Mouse (Mus musculus) ES-E14 (cell line): ENCODE results near the gene Hoxb4. TPM values are rescaled to one million over a fixed set of nuclear protein-coding genes. Genes with fewer than 3 reads are reported as not detected.

ENCODE experiments used
- DNase-seq: peaks from one replicate; pipeline ENCODE4 v3.0.0-alpha.2; 2013; ENCODE audit warnings: low read depth, low spot score
- H3K27ac ChIP-seq: 2 replicates; pipeline ENCODE4 v1.5.1; 2012; ENCODE audit warnings: low read depth, mild to moderate bottlenecking, low read length, moderate library complexity, mixed read lengths; ENCODE audit not compliant: poor library complexity, insufficient read depth, severe bottlenecking
- H3K36me3 ChIP-seq: 2 replicates; pipeline ENCODE4 v1.6.1; 2012; ENCODE audit warnings: mild to moderate bottlenecking, low read length, moderate library complexity, mixed read lengths; ENCODE audit not compliant: control insufficient read depth, poor library complexity, insufficient read depth, severe bottlenecking
- H3K4me1 ChIP-seq, 2 experiments: fragments of 150-350 bp in 1 of 2; sonication (generic) in 1 of 2; 2 replicates each; pipeline ENCODE4 v1.6.1; 2012; ENCODE audit warnings: low read length in 2 of 2, mild to moderate bottlenecking in 1 of 2, mixed read lengths in 1 of 2; ENCODE audit not compliant: control insufficient read depth in 2 of 2, insufficient read depth in 2 of 2, poor library complexity in 1 of 2
- H3K4me3 ChIP-seq, 2 experiments: fragments of 150-350 bp in 1 of 2; sonication (generic) in 1 of 2; 2 replicates each; pipeline ENCODE4 v1.5.1; 2012; ENCODE audit warnings: low read length in 2 of 2, low read depth in 1 of 2, mild to moderate bottlenecking in 1 of 2, mixed read lengths in 1 of 2; ENCODE audit not compliant: insufficient read depth in 1 of 2, poor library complexity in 1 of 2, severe bottlenecking in 1 of 2
- H3K9ac ChIP-seq: 2 replicates; pipeline ENCODE4 v1.6.1; 2012; ENCODE audit warnings: low read depth, mild to moderate bottlenecking, low read length, mixed read lengths; ENCODE audit not compliant: poor library complexity, insufficient read depth, severe bottlenecking
- H3K9me3 ChIP-seq: fragments of 150-350 bp; sonication (generic); 2 replicates; pipeline ENCODE4 v1.6.1; 2012; ENCODE audit warnings: low read depth, mild to moderate bottlenecking, low read length; ENCODE audit not compliant: control insufficient read depth, insufficient read depth
- CHD2 ChIP-seq: IDR thresholded peaks from 2 replicates; pipeline ENCODE4 v1.6.1; 2014; ENCODE audit warnings: mild to moderate bottlenecking, low read depth, low read length, inconsistent platforms
- HCFC1 ChIP-seq: IDR thresholded peaks from 2 replicates; pipeline ENCODE4 v1.6.1; 2012; ENCODE audit warnings: low read length, inconsistent platforms, borderline replicate concordance; ENCODE audit not compliant: insufficient read depth
- MAFK ChIP-seq: IDR thresholded peaks from 2 replicates; pipeline ENCODE4 v1.6.1; 2014; ENCODE audit warnings: mild to moderate bottlenecking, low read depth, low read length, inconsistent platforms; ENCODE audit not compliant: insufficient read depth
- ZC3H11A ChIP-seq: IDR thresholded peaks from 2 replicates; pipeline ENCODE4 v1.6.1; 2012; ENCODE audit warnings: low read depth, mild to moderate bottlenecking, inconsistent platforms, low read length, borderline replicate concordance
- ZNF384 ChIP-seq: IDR thresholded peaks from 2 replicates; pipeline ENCODE4 v1.6.1; 2012; ENCODE audit warnings: low read depth, low read length, inconsistent platforms
- in situ Hi-C, 2 experiments: fragments of 600-800 bp; cut with MboI; formaldehyde crosslinking; loops; one replicate each; pipeline ENCODE4 v1.15.1; 2025; ENCODE audit warnings: low sequenced_read_pairs in 2 of 2, inconsistent platforms in 1 of 2; ENCODE audit not compliant: unreplicated experiment in 2 of 2
- total RNA-seq: library from RNA; depleted of rRNA; stranded (reverse); fragments of 300-350 nt; gene quantifications from 2 replicates; pipeline ENCODE4 v1.2.3, GENCODE M21; 2012

The Hoxb4 gene
- total RNA-seq, 1 experiment, result 1.2 TPM

GRCm38 (mm10) chr11:96324125-96324524 is 6.1 kb downstream of the Hoxb4 start:
- no peaks in the 10 kb centered on the region for H3K36me3 ChIP-seq
- H3K4me1 ChIP-seq, result no peaks in the 10 kb centered on the region
- DNase-seq, result no peak
- no peak overlapping the region for H3K4me3 ChIP-seq
- TF ChIP-seq HCFC1, result no peak
- no peak for TF ChIP-seq MAFK
- no peak for TF ChIP-seq ZNF384
- TF ChIP-seq CHD2, result no peak
- no peak for TF ChIP-seq ZC3H11A
- H3K9ac ChIP-seq, result no peak overlapping the region
- in situ Hi-C loops, result no loop called here
- no peaks in the 10 kb centered on the region for H3K9me3 ChIP-seq
- no peak overlapping the region for H3K27ac ChIP-seq

- in situ Hi-C loops, result loop anchor here in 1 of 2 experiments (5.0 kb wide), 1 partner anchor 43 kb away; the partner anchor contains the start of gene Hoxb8
Observed at GRCm38 (mm10) chr11:96324965-96325364, 6.9 kb downstream of the Hoxb4 start.

GRCm38 (mm10) chr11:96325747-96326212 is 7.7 kb downstream of the Hoxb4 start:
- H3K9ac ChIP-seq, result no peak overlapping the region
- in situ Hi-C loops, result loop anchor here in 1 of 2 experiments (5.0 kb wide), 1 partner anchor 43 kb away; the partner anchor contains the start of gene Hoxb8
- H3K4me3 ChIP-seq, result no peak overlapping the region
- no peaks in the 10 kb centered on the region for H3K9me3 ChIP-seq
- no peak for DNase-seq
- H3K4me1 ChIP-seq, result no peaks in the 10 kb centered on the region
- H3K27ac ChIP-seq, result no peak overlapping the region
- no peak for TF ChIP-seq ZNF384
- TF ChIP-seq CHD2, result no peak
- TF ChIP-seq ZC3H11A, result no peak
- no peak for TF ChIP-seq HCFC1
- no peaks in the 10 kb centered on the region for H3K36me3 ChIP-seq

More at GRCm38 (mm10) chr11:96324965-96325364, 6.9 kb downstream of the Hoxb4 start:
- Histone ChIP-seq H3K36me3 (no peaks in the 10 kb centered on the region), H3K9ac (no peak overlapping the region), H3K4me1 (no peaks in the 10 kb centered on the region), H3K9me3 (no peaks in the 10 kb centered on the region), H3K27ac (no peak overlapping the region), H3K4me3 (no peak overlapping the region)
- DNase-seq, result no peak
- TF ChIP-seq ZC3H11A (no peak), CHD2 (no peak)

- no peak overlapping the region for H3K27ac ChIP-seq
- no peak for TF ChIP-seq CHD2
- no peak for TF ChIP-seq MAFK
- TF ChIP-seq ZNF384, result no peak
- TF ChIP-seq ZC3H11A, result no peak
- TF ChIP-seq HCFC1, result no peak
- DNase-seq, result no peak
- H3K36me3 ChIP-seq, result no peaks in the 10 kb centered on the region
- no peaks in the 10 kb centered on the region for H3K9me3 ChIP-seq
- no peak overlapping the region for H3K4me3 ChIP-seq
- H3K4me1 ChIP-seq, result no peaks in the 10 kb centered on the region
- H3K9ac ChIP-seq, result no peak overlapping the region
- in situ Hi-C loops, result loop anchor here in 1 of 2 experiments (5.0 kb wide), 1 partner anchor 44 kb away; the partner anchor contains the start of gene Hoxb8
Observed at GRCm38 (mm10) chr11:96326705-96327104, 8.6 kb downstream of the Hoxb4 start.

- Histone ChIP-seq H3K9me3 (no peaks in the 10 kb centered on the region), H3K4me3 (no peak overlapping the region), H3K9ac (no peak overlapping the region), H3K27ac (no peak overlapping the region), H3K4me1 (no peaks in the 10 kb centered on the region), H3K36me3 (no peaks in the 10 kb centered on the region)
- no peak for DNase-seq
- TF ChIP-seq HCFC1 (no peak), CHD2 (no peak), MAFK (no peak), ZNF384 (no peak), ZC3H11A (no peak)
- in situ Hi-C loops, result loop anchor here in 1 of 2 experiments (5.0 kb wide), 1 partner anchor 45 kb away; the partner anchor contains the start of gene Hoxb8
Observed at GRCm38 (mm10) chr11:96327122-96327521, 9.1 kb downstream of the Hoxb4 start.
